Mouse (Mus musculus) limb, embryonic 14.5 days (tissue): ENCODE measurements around the gene Tmed1. TPM values are rescaled to one million over a fixed set of nuclear protein-coding genes. Genes with fewer than 3 reads are reported as not detected.
A peak's percentile ranks its signal among the peaks of the same experiment; 100 is the strongest.

ENCODE experiments used
- ATAC-seq: fragments of 200-750 bp; cut with Nextera tagmentation; 2 replicates; pipeline ENCODE4 v1.8.0; 2017; ENCODE audit warnings: low read depth, moderate number of reproducible peaks, moderate TSS enrichment; ENCODE audit not compliant: low FRiP score
- DNase-seq: peaks from one replicate; pipeline ENCODE4 v3.0.0-alpha.2; 2015; ENCODE audit warnings: low spot score
- H3K27ac ChIP-seq: fragments of 300-500 bp; sonication (generic); replicated peaks from 2 replicates; pipeline ENCODE4 v1.5.1; 2014; ENCODE audit warnings: low read depth, mild to moderate bottlenecking, low read length, moderate library complexity, mixed read lengths
- H3K27me3 ChIP-seq: fragments of 300-500 bp; sonication (generic); 2 replicates; pipeline ENCODE4 v1.6.1; 2014; ENCODE audit warnings: low read length, mixed read lengths; ENCODE audit not compliant: control insufficient read depth, insufficient read depth
- H3K36me3 ChIP-seq: fragments of 300-500 bp; sonication (generic); 2 replicates; pipeline ENCODE4 v1.6.1; 2014; ENCODE audit warnings: mild to moderate bottlenecking, low read length, moderate library complexity, mixed read lengths; ENCODE audit not compliant: control insufficient read depth, insufficient read depth
- H3K4me1 ChIP-seq: fragments of 300-500 bp; sonication (generic); 2 replicates; pipeline ENCODE4 v1.6.1; 2014; ENCODE audit warnings: antibody characterized with exemption, low read length, mixed read lengths; ENCODE audit not compliant: control insufficient read depth, insufficient read depth
- H3K4me2 ChIP-seq: fragments of 300-500 bp; sonication (generic); replicated peaks from 2 replicates; pipeline ENCODE4 v1.6.1; 2014; ENCODE audit warnings: low read depth, mild to moderate bottlenecking, low read length, moderate library complexity; ENCODE audit not compliant: severe bottlenecking
- H3K4me3 ChIP-seq: fragments of 300-500 bp; sonication (generic); replicated peaks from 2 replicates; pipeline ENCODE4 v1.5.1; 2014; ENCODE audit warnings: low read length
- H3K9ac ChIP-seq: fragments of 300-500 bp; sonication (generic); 2 replicates; pipeline ENCODE4 v1.6.1; 2014; ENCODE audit warnings: mild to moderate bottlenecking, low read depth, low read length, moderate library complexity; ENCODE audit not compliant: severe bottlenecking
- H3K9me3 ChIP-seq: fragments of 300-500 bp; sonication (generic); 2 replicates; pipeline ENCODE4 v1.6.1; 2016; ENCODE audit warnings: low read length; ENCODE audit not compliant: control insufficient read depth
- POLR2A ChIP-seq: fragments of 200-500 bp; IDR thresholded peaks from 2 replicates; pipeline ENCODE4 v1.8.0; 2012; ENCODE audit warnings: inconsistent platforms, mild to moderate bottlenecking, moderate library complexity, borderline replicate concordance; ENCODE audit not compliant: insufficient read depth, insufficient read length; ENCODE audit errors: extremely low read depth
- WGBS: fragments of 180-500 bp; shearing (Covaris S2); extraction: QIAGEN DNeasy Blood & Tissue Kit; methylation state at CpG from one replicate; pipeline ENCODE4 v1.1.7; 2014; 5-methylcytosine and 5-hydroxymethylcytosine counted together
- polyA plus RNA-seq, 2 experiments: library from polyadenylated mRNA; depleted of rRNA in 1 of 2; stranded (reverse) in 1 of 2; unstranded in 1 of 2; fragments of >200 nt; fragmentation: Nextera tagmentation in 1 of 2; extraction: Ambion mirVana in 1 of 2; gene quantifications; 2 replicates each; pipeline versions ENCODE4 v1.2.1 to v1.2.3; 2012 to 2014

Gene Tmed1
- polyA plus RNA-seq, 2 experiments = 96.0 to 119 TPM

DNA sequence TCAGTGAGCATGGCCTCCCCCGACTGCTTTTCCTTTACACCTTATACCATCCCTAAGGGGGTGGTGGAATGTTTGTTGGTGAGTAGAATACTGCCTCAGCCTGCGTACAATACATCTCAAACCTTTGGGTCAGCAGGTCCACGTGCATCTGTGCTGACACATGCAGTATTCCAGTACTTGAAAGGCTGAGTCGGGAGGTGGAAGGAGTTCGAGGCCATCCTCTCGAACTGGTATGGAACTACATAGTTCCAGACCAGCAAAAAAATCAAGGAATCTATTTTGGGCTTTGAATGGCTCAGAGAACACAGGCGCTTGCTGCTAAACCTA lies 600 bp upstream of the Tmed1 start:
- WGBS = 4% methylated on average over 7 of the region's 7 CpGs
- H3K4me3 ChIP-seq = peak overlapping the region; percentile 72
- no peak for TF ChIP-seq POLR2A
- H3K36me3 ChIP-seq = peaks cover 33% of the 10 kb centered on the region
- H3K4me1 ChIP-seq = peaks cover 7% of the 10 kb centered on the region
- H3K27me3 ChIP-seq = no peaks in the 10 kb centered on the region
- H3K4me2 ChIP-seq = peak overlapping the region; percentile 83
- no peak for ATAC-seq
- peak overlapping the region; percentile 66; the same call in 1 of the 2 replicates for H3K9ac ChIP-seq
- no peaks in the 10 kb centered on the region for H3K9me3 ChIP-seq
- DNase-seq = no peak
- peak overlapping the region; percentile 87 for H3K27ac ChIP-seq

DNA sequence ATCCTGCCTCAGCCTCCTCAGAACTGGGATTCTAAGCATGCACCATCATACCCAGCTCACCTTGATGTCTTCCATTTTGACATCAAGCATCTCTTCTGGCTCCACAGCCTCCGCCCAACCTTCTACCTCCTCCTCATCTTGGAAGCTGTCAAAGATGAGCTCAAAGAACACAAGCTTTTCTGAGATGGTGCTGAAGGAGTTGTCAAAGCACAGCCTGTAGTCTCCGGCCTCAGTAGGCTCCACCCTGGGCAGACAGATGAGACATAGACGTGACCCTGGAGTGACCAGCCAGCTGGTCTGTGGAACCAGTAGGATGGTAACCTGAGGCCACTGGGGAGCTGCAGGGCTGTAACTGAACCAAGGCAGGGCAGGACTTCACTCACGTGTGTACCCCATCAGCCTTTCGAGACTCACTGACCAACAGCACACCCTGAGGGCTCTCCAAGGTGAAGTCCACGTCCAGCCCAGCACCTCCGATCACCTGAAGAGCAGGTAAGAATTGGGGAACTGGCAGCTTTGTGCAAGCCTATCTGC lies 1.1 kb downstream of the Tmed1 start:
- 75% methylated on average over 7 of the region's 7 CpGs for WGBS
- TF ChIP-seq POLR2A = no peak
- Histone ChIP-seq H3K9ac (peak overlapping the region; percentile 66; the same call in 1 of the 2 replicates), H3K36me3 (peaks cover 50% of the 10 kb centered on the region), H3K4me1 (peaks cover 7% of the 10 kb centered on the region), H3K4me3 (peak overlapping the region; percentile 72), H3K27me3 (no peaks in the 10 kb centered on the region), H3K4me2 (peak overlapping the region; percentile 83), H3K27ac (0 out of 2 replicates have a peak overlapping the region, but pooled peaks have one; percentile 87), H3K9me3 (no peaks in the 10 kb centered on the region)
- no peak for ATAC-seq
- DNase-seq = no peak

DNA sequence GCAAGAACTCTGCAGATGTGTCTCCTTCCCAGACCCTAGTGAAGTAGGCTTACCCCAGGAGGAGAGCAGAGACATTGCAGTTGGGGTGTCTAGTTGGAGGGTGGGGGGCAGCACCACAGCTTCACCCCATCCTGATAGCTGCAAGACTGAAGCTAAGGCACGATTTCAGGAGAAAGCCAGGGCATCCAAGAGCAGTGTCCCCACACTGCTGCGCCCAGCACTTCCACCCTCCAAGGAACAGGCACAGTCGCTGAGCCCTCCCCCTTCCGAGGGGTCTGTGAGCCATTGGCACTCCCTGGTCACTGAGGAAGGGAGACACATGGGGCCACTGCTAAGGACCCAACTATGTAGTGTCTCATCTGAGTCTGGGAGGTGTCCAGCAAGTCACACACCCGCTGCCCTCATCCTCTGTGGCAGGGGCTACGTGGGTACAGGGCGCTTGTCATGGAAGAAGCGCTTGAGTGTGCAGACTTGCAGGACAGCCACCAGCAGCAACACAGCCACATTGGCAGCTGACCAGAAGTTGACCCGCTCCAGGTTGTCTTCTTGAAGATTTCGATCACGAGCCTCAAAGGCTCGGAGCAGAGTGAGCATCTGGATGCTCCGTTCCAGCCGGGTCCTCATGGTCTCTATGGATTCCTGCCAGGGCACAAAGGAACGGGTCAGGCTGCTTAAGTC lies 2.2 kb downstream of the Tmed1 start:
- TF ChIP-seq POLR2A = no peak

DNA sequence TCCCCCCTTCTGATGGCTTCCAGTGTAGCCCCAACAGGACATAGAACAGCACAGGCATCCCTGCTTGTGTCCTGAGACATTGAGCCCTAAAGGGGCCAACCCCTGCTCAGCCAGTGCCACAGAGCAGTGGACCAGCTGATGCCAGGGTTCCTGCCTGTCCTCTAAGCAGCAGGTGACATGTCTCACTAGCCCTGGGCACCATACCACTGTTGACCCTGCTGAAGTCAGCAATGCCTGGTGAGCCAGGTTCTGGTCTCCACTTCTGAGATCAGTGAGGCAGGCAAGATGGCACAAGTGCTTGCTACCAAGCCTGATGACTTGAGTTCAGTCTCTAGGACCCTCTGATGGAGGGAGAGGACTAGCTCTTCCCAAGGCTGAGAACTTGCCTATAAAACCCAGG lies 4.3 kb downstream of the Tmed1 start:
- H3K4me3 ChIP-seq = no peak overlapping the region
- H3K4me2 ChIP-seq = no peak overlapping the region
- no peak for DNase-seq
- no peak for ATAC-seq
- H3K4me1 ChIP-seq = peaks cover 7% of the 10 kb centered on the region
- H3K36me3 ChIP-seq = peaks cover 61% of the 10 kb centered on the region
- H3K9ac ChIP-seq = no peak overlapping the region
- no peak overlapping the region for H3K27ac ChIP-seq
- no peaks in the 10 kb centered on the region for H3K9me3 ChIP-seq
- no peak for TF ChIP-seq POLR2A
- no peaks in the 10 kb centered on the region for H3K27me3 ChIP-seq

More for the DNA sequence above, 2.2 kb downstream of the Tmed1 start:
- WGBS = 90% methylated on average over 15 of the region's 15 CpGs
- H3K27ac ChIP-seq = no peak overlapping the region
- H3K4me1 ChIP-seq = peaks cover 7% of the 10 kb centered on the region
- H3K4me3 ChIP-seq = no peak overlapping the region
- ATAC-seq (no peak), DNase-seq (no peak)
- H3K9ac ChIP-seq = no peak overlapping the region
- H3K9me3 ChIP-seq = no peaks in the 10 kb centered on the region
- H3K27me3 ChIP-seq = no peaks in the 10 kb centered on the region
- no peak overlapping the region for H3K4me2 ChIP-seq
- peaks cover 57% of the 10 kb centered on the region for H3K36me3 ChIP-seq

DNA sequence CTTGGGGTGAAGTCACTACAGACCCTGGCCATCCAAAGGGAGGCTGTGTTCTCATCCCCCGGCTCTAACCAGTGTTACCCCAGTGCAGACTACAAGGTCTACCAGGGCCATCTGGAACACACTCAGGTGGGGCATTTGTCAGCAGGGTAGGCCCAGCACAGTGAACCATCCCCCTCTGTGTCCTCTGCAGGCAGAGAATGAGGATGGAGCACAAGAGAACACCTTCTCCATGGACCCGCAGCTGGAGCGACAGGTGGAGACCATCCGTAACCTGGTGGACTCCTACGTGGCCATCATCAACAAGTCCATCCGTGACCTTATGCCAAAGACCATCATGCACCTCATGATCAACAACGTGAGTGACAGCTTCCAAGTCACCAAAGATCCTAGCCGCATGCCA lies 6.7 kb downstream of the Tmed1 start:
- no peak overlapping the region for H3K4me2 ChIP-seq
- peaks cover 66% of the 10 kb centered on the region for H3K36me3 ChIP-seq
- H3K27me3 ChIP-seq = no peaks in the 10 kb centered on the region
- H3K9ac ChIP-seq = no peak overlapping the region
- no peak for TF ChIP-seq POLR2A
- no peaks in the 10 kb centered on the region for H3K4me1 ChIP-seq
- DNase-seq = no peak
- ATAC-seq = no peak
- no peak overlapping the region for H3K27ac ChIP-seq
- no peaks in the 10 kb centered on the region for H3K9me3 ChIP-seq
- 94% methylated on average over 8 of the region's 8 CpGs for WGBS
- H3K4me3 ChIP-seq = no peak overlapping the region
